Mouse (Mus musculus): Measurements from ENCODE around the gene Itih4. TPM values are rescaled to one million over a fixed set of nuclear protein-coding genes. Genes with fewer than 3 reads are reported as not detected.

Itih4 gene
- total and polyA plus RNA-seq, 3 experiments, result 4.7 to 7.3 (median 7.1) TPM

DNA sequence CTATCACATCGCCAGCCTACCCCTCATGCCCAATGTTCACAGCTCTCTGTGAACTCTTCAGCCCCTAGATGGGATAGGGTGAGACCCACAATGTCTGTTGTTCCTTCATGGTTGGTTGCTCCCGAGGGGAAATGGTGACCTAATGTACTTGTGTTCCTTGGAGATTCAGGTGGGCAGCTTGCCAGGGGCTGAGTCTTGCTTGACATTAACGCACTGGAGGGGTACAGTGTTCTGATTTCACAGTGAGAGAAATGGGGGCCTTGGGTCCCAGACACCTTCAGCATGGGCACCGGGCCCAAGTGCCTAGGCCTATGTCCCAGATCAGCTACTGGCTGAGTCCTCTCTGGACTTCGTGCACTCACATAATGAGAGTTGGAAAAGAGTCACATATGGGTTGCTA, 27.1 kb downstream of the Itih4 start:
- H3K27ac ChIP-seq, result no peak overlapping the region
- no peak for DNase-seq
- no peaks in the 10 kb centered on the region for H3K79me2 ChIP-seq (replicated peaks; ENCODE audit: control insufficient read depth, insufficient read depth, low read length)
- no peaks in the 10 kb centered on the region for H3K27me3 ChIP-seq (ENCODE audit: control insufficient read depth, insufficient read depth, low read length)
- 67% methylated on average over 5 of the region's 5 CpGs for WGBS
- H3K9ac ChIP-seq (ENCODE audit: low read depth, low read length), result no peak overlapping the region
- H3K4me3 ChIP-seq, result no peak overlapping the region
- no peaks in the 10 kb centered on the region for H3K4me1 ChIP-seq (ENCODE audit: control insufficient read depth, insufficient read depth, low read length)
- no peaks in the 10 kb centered on the region for H3K36me3 ChIP-seq (ENCODE audit: control insufficient read depth, insufficient read depth, low read length)
- no peak for TF ChIP-seq POLR2A (IDR thresholded peaks at IDR 0.05; ENCODE audit: insufficient read depth, low read depth, low read length)
- TF ChIP-seq EP300 (IDR thresholded peaks at IDR 0.05; ENCODE audit: insufficient read depth, low read depth, low read length), result no peak
- TF ChIP-seq CTCF (IDR thresholded peaks at IDR 0.05), result no peak
- intact Hi-C loops (cut with DNase I), result no loop called here

DNA sequence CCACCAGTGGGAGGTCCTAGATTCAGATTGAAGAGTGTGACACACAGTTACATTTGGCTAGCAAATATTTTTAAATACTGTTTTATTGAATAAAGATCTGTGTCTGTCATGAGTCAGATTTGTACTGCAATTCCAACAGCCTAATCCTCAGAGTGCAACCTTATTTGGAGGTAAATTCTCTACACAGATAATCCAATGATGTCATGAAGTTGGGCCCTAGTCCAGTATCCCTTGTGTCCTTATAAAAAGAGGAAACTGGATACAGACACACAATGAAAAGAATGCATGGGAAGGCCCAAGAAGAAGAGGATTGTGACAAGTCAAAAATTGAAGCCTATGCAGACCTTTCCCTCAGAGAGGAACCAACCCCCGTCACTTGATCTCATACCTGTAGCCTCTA, 30.2 kb downstream of the Itih4 start:
- 63% methylated on average over 1 of the region's 1 CpGs for WGBS
- Histone ChIP-seq H3K9ac (ENCODE audit: low read depth, low read length) (no peak overlapping the region), H3K36me3 (ENCODE audit: control insufficient read depth, insufficient read depth, low read length) (no peaks in the 10 kb centered on the region), H3K79me2 (replicated peaks; ENCODE audit: control insufficient read depth, insufficient read depth, low read length) (no peaks in the 10 kb centered on the region), H3K27ac (no peak overlapping the region), H3K4me3 (no peak overlapping the region), H3K27me3 (ENCODE audit: control insufficient read depth, insufficient read depth, low read length) (no peaks in the 10 kb centered on the region), H3K4me1 (ENCODE audit: control insufficient read depth, insufficient read depth, low read length) (no peaks in the 10 kb centered on the region)
- TF ChIP-seq EP300 (IDR thresholded peaks at IDR 0.05; ENCODE audit: insufficient read depth, low read depth, low read length), result no peak
- TF ChIP-seq POLR2A (IDR thresholded peaks at IDR 0.05; ENCODE audit: insufficient read depth, low read depth, low read length), result no peak
- no peak for TF ChIP-seq CTCF (IDR thresholded peaks at IDR 0.05)
- DNase-seq, result no peak
- intact Hi-C loops (cut with DNase I), result no loop called here

DNA sequence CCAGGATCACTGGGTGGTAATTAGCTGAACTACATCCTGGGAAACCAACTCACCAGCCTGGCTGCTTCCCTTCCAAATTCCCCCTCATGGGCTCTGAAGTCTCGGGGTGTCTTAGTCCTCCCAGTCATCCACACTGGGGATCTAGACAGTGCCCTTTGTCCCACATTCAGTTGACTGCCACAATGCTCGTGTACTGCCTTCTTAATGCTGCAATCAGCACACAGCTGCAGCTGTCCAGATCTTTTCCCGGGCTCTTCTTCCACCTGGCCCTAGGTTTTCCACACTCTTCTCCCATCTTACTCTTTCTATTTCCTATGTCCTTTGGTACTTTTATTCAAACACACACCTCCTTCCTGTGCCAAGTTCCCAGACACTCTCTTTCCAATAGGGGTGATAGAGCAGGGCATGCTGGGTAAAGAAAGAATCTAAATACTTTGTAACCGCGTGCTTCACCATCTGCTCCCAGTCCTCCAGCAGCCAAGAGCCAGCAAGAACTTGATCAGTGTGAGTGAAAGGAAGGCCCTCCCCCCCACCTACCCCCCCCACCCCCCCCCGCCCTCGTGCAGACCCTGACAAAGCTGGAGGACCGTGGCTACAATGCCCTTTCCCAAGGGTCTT, 35.9 kb downstream of the Itih4 start:
- no peaks in the 10 kb centered on the region for H3K4me1 ChIP-seq (ENCODE audit: control insufficient read depth, insufficient read depth, low read length)
- DNase-seq, result no peak
- TF ChIP-seq POLR2A (IDR thresholded peaks at IDR 0.05; ENCODE audit: insufficient read depth, low read depth, low read length), result no peak
- TF ChIP-seq EP300 (IDR thresholded peaks at IDR 0.05; ENCODE audit: insufficient read depth, low read depth, low read length), result no peak
- TF ChIP-seq CTCF (IDR thresholded peaks at IDR 0.05), result no peak
- H3K79me2 ChIP-seq (replicated peaks; ENCODE audit: control insufficient read depth, insufficient read depth, low read length), result no peaks in the 10 kb centered on the region
- WGBS, result 40% methylated on average over 8 of the region's 8 CpGs
- intact Hi-C loops (cut with DNase I), result no loop called here
- H3K27me3 ChIP-seq (ENCODE audit: control insufficient read depth, insufficient read depth, low read length), result no peaks in the 10 kb centered on the region
- no peak overlapping the region for H3K27ac ChIP-seq
- H3K4me3 ChIP-seq, result no peak overlapping the region
- H3K9ac ChIP-seq (ENCODE audit: low read depth, low read length), result no peak overlapping the region
- H3K36me3 ChIP-seq (ENCODE audit: control insufficient read depth, insufficient read depth, low read length), result no peaks in the 10 kb centered on the region

DNA sequence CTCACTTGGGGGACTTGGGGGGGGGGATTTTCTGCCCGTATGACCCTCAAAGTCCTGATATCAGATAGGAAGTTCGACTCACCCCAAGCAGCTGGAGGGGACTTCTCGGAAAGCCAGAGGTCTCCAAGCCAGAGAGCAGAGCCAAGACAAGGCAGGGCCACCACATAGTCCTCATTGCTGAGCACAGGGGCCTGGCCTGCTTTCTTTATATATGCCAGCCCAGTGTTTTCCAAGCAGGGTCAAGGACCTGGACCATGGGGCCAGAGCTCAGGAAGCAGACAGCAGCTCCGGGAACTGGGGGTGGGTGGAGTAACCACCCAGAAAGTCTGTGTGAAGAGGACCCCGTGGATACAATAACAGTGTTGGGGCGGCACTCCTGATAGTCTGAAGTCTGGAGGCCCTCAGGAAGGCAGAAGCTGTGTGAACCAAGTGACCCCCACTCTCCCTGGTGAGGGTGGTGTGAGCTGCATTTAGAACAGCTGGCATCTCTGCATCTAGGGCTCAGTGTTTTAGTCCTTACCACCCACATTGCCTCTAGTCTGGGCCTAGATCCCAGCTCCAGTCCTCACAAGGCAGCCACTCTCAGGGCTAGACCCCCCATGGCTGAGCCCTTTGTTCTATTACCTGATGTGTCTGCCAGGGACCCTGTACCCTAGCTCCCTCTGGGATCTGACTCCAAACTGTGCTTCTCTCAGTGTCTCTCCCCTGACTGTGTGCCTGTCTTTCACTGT, 37.3 kb downstream of the Itih4 start, which contains the start of gene Itih3:
Itih3 (minus strand) TSS at position 386 of the 731 bp plus-strand sequence.
- Histone ChIP-seq H3K27ac (no peak within 1 kb of the TSS), H3K4me3 (no peak within 1 kb of the TSS), H3K79me2 (replicated peaks; ENCODE audit: control insufficient read depth, insufficient read depth, low read length) (no peaks in the 10 kb centered on the region), H3K9ac (ENCODE audit: low read depth, low read length) (no peak within 1 kb of the TSS), H3K4me1 (ENCODE audit: control insufficient read depth, insufficient read depth, low read length) (no peaks in the 10 kb centered on the region), H3K36me3 (ENCODE audit: control insufficient read depth, insufficient read depth, low read length) (no peaks in the 10 kb centered on the region), H3K27me3 (ENCODE audit: control insufficient read depth, insufficient read depth, low read length) (no peaks in the 10 kb centered on the region)
- TF ChIP-seq EP300 (IDR thresholded peaks at IDR 0.05; ENCODE audit: insufficient read depth, low read depth, low read length) (no peak), POLR2A (IDR thresholded peaks at IDR 0.05; ENCODE audit: insufficient read depth, low read depth, low read length) (no peak), CTCF (IDR thresholded peaks at IDR 0.05) (no peak)
- intact Hi-C loops (cut with DNase I), result no loop called here
- WGBS, result 34% methylated on average over 6 of the region's 6 CpGs
- no peak for DNase-seq

DNA sequence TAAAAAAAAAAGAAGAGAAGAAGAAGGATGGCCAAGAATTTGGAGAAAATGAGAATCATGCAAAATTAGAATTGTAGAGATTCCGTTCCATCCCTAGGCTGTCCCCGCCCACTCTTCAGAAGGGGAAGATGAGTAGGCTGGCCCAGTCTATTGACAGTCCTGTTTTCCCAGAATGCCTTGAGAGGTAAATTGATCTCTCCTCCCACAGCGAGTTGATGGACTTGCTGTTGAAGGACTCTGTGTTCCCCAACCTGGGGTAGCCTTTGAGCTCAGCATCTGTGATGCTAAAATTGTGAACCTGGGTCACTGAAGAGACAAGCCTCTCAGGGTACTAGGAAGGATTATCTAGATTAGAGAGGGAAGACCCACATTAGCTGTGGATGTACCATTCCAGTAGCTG, 39.2 kb downstream of the Itih4 start:
- intact Hi-C loops (cut with DNase I), result no loop called here
- DNase-seq, result no peak
- H3K4me1 ChIP-seq (ENCODE audit: control insufficient read depth, insufficient read depth, low read length), result no peaks in the 10 kb centered on the region
- H3K27me3 ChIP-seq (ENCODE audit: control insufficient read depth, insufficient read depth, low read length), result no peaks in the 10 kb centered on the region
- no peaks in the 10 kb centered on the region for H3K36me3 ChIP-seq (ENCODE audit: control insufficient read depth, insufficient read depth, low read length)
- H3K79me2 ChIP-seq (replicated peaks; ENCODE audit: control insufficient read depth, insufficient read depth, low read length), result no peaks in the 10 kb centered on the region
- no peak overlapping the region for H3K27ac ChIP-seq
- TF ChIP-seq CTCF (IDR thresholded peaks at IDR 0.05), result no peak
- no peak for TF ChIP-seq EP300 (IDR thresholded peaks at IDR 0.05; ENCODE audit: insufficient read depth, low read depth, low read length)
- no peak for TF ChIP-seq POLR2A (IDR thresholded peaks at IDR 0.05; ENCODE audit: insufficient read depth, low read depth, low read length)
- H3K9ac ChIP-seq (ENCODE audit: low read depth, low read length), result no peak overlapping the region
- 91% methylated on average over 3 of the region's 3 CpGs for WGBS
- H3K4me3 ChIP-seq, result no peak overlapping the region

DNA sequence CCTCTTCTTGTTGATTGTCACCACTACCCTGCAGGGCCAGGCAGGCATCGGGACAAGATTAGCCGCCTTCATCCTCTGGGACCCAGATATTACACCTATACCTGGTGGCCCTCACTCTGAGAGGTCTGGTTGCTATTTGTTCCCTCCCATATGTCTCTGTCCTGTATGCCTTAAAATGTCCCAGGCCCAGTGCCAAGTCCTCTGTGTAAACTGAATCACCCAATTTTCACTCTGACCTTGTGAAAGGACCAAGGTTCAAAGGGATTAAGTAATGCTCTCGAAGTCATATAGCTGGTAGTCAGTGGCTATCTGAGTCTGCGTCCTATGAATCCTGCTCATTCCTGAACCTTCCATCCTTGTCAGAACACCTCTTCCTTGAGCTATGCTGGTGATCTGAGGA, 44.1 kb downstream of the Itih4 start:
- intact Hi-C loops (cut with DNase I), result no loop called here
- no peak for DNase-seq
- WGBS, result 85% methylated on average over 4 of the region's 4 CpGs
- H3K4me1 ChIP-seq (ENCODE audit: control insufficient read depth, insufficient read depth, low read length), result no peaks in the 10 kb centered on the region
- H3K79me2 ChIP-seq (replicated peaks; ENCODE audit: control insufficient read depth, insufficient read depth, low read length), result no peaks in the 10 kb centered on the region
- no peaks in the 10 kb centered on the region for H3K27me3 ChIP-seq (ENCODE audit: control insufficient read depth, insufficient read depth, low read length)
- H3K9ac ChIP-seq (ENCODE audit: low read depth, low read length), result no peak overlapping the region
- no peak overlapping the region for H3K4me3 ChIP-seq
- TF ChIP-seq POLR2A (IDR thresholded peaks at IDR 0.05; ENCODE audit: insufficient read depth, low read depth, low read length) (no peak), EP300 (IDR thresholded peaks at IDR 0.05; ENCODE audit: insufficient read depth, low read depth, low read length) (no peak), CTCF (IDR thresholded peaks at IDR 0.05) (no peak)
- no peaks in the 10 kb centered on the region for H3K36me3 ChIP-seq (ENCODE audit: control insufficient read depth, insufficient read depth, low read length)
- no peak overlapping the region for H3K27ac ChIP-seq

Measured in heart, adult 2 months (tissue).